Mouse (Mus musculus) layer of hippocampus, postnatal 10 days (tissue): ENCODE measurements around the gene Smap2. TPM values are rescaled to one million over a fixed set of nuclear protein-coding genes. Genes with fewer than 3 reads are reported as not detected.

Source experiments
- microRNA-seq, 2 experiments: library from miRNA; unstranded; fragments of <30 nt; microRNA quantifications; one replicate each; pipeline ENCODE4 v1.2.0; 2021
- total RNA-seq, 2 experiments: library from RNA; stranded (reverse); gene quantifications; 2 replicates each; pipeline ENCODE4 v1.2.3; 2021

Smap2 gene
- total RNA-seq, 2 experiments from 2014 or later = 123 to 131 TPM

Small RNA genes lying within 50 kb of the gene (microRNA-seq; reads per million reads assigned to microRNA genes)
- 2.5 to 2.7 reads per million in 2 experiments for gene Mir7015

Other genes starting within 250 kb of the Smap2 start
- 10 to 100 TPM; 47.7 to 50.8 TPM for gene Nfyc, start 185.7 kb downstream of the Smap2 start, total RNA-seq
- 10 to 100 TPM; 31.3 to 31.9 TPM for gene Rims3, start 162.4 kb downstream of the Smap2 start, total RNA-seq
- gene Exo5, start 92.2 kb downstream of the Smap2 start, total RNA-seq = 10 to 100 TPM; 12.8 to 13.0 TPM
- 1 to 10 TPM; 3.0 to 3.3 TPM for gene Zfp69, start 65.5 kb downstream of the Smap2 start, total RNA-seq
- gene Col9a2, start 22.1 kb upstream of the Smap2 start, total RNA-seq = 10 to 100 TPM in 1 of 2 experiments, 1 to 10 TPM in 1; 8.7 to 11.4 TPM
- gene Zmpste24, start 81.0 kb upstream of the Smap2 start, total RNA-seq = 10 to 100 TPM; 23.3 to 24.4 TPM
- not detected for gene Tmco2, start 92.0 kb upstream of the Smap2 start, total RNA-seq
- 10 to 100 TPM; 31.5 to 31.8 TPM for gene Rlf, start 197.8 kb upstream of the Smap2 start, total RNA-seq